Mouse (Mus musculus) heart, postnatal 10 days (tissue): ENCODE data around the gene Tspan8. TPM values are rescaled to one million over a fixed set of nuclear protein-coding genes. Genes with fewer than 3 reads are reported as not detected.
"Not testable (repeated sequence)": the region's sequence is repeated elsewhere in the genome, so short reads cannot be mapped to it uniquely, and the experiment has no call there.

Source experiments
- DNase-seq, 2 experiments: peaks; one replicate each; pipeline ENCODE4 v3.0.0; 2021
- intact Hi-C: fragments of 180-260 bp; cut with DNase I; formaldehyde crosslinking; loops from one replicate; pipeline ENCODE4 v1.15.1; 2025
- total RNA-seq, 2 experiments: library from RNA; stranded (reverse); gene quantifications; 2 replicates each; pipeline ENCODE4 v1.2.3; 2021

Tspan8 gene
- 1 to 10 TPM; 2.6 to 3.4 TPM for total RNA-seq

- intact Hi-C loops, result no loop called here
- no peak for DNase-seq
These were observed at the start of gene Tspan8 for GRCm38 (mm10) chr10:115816511-115816910. TSS of gene Tspan8 (plus strand) at chr10:115816832.

- no peak for DNase-seq
- intact Hi-C loops, result no loop called here
These were observed 46.6 kb upstream of the Tspan8 start for GRCm38 (mm10) chr10:115770032-115770431.

- peak; percentile 47 to 53 for DNase-seq
- intact Hi-C loops, result no loop called here
These were observed 42.2 kb upstream of the Tspan8 start for GRCm38 (mm10) chr10:115774451-115774850.

GRCm38 (mm10) chr10:115775945-115776905, 40.4 kb upstream of the Tspan8 start:
- DNase-seq, result peak; percentile 4 to 14
- intact Hi-C loops, result no loop called here

GRCm38 (mm10) chr10:115777366-115777765, 39.3 kb upstream of the Tspan8 start:
- DNase-seq, result no peak
- intact Hi-C loops, result no loop called here

- DNase-seq, result peak in 1 of 2 experiments; percentile 9
These were observed 38.0 kb upstream of the Tspan8 start for GRCm38 (mm10) chr10:115778624-115779023.

GRCm38 (mm10) chr10:115780239-115781016, 36.2 kb upstream of the Tspan8 start:
- DNase-seq, result no peak
- intact Hi-C loops, result no loop called here

More at GRCm38 (mm10) chr10:115778624-115779023, 38.0 kb upstream of the Tspan8 start:
- intact Hi-C loops, result no loop called here

- DNase-seq, result no peak
- intact Hi-C loops, result no loop called here
These were observed 33.4 kb upstream of the Tspan8 start for GRCm38 (mm10) chr10:115783232-115783631.

- intact Hi-C loops, result no loop called here
- DNase-seq, result no peak
These were observed 25.8 kb upstream of the Tspan8 start for GRCm38 (mm10) chr10:115790788-115791187.

GRCm38 (mm10) chr10:115796072-115796788, 20.4 kb upstream of the Tspan8 start:
- no peak for DNase-seq
- intact Hi-C loops, result no loop called here

GRCm38 (mm10) chr10:115801464-115801863, 15.2 kb upstream of the Tspan8 start:
- DNase-seq, result peak; percentile 7 to 16
- intact Hi-C loops, result no loop called here

GRCm38 (mm10) chr10:115803013-115803412, 13.6 kb upstream of the Tspan8 start:
- intact Hi-C loops, result not testable (repeated sequence)

GRCm38 (mm10) chr10:115803765-115804164, 12.9 kb upstream of the Tspan8 start:
- DNase-seq, result no peak
- intact Hi-C loops, result no loop called here

More at GRCm38 (mm10) chr10:115803013-115803412, 13.6 kb upstream of the Tspan8 start:
- not testable (repeated sequence) for DNase-seq

- no peak for DNase-seq
- intact Hi-C loops, result no loop called here
These were observed 10.6 kb upstream of the Tspan8 start for GRCm38 (mm10) chr10:115805987-115806386.

GRCm38 (mm10) chr10:115809169-115809568, 7.5 kb upstream of the Tspan8 start:
- intact Hi-C loops, result no loop called here
- DNase-seq, result no peak

- intact Hi-C loops, result no loop called here
- no peak for DNase-seq
These were observed 5.1 kb upstream of the Tspan8 start for GRCm38 (mm10) chr10:115811519-115811918.

GRCm38 (mm10) chr10:115814878-115815277, 1.8 kb upstream of the Tspan8 start:
- intact Hi-C loops, result no loop called here

GRCm38 (mm10) chr10:115817056-115817724, 558 bp downstream of the Tspan8 start:
- intact Hi-C loops, result no loop called here
- no peak for DNase-seq

More at GRCm38 (mm10) chr10:115814878-115815277, 1.8 kb upstream of the Tspan8 start:
- DNase-seq, result no peak

- intact Hi-C loops, result no loop called here
- DNase-seq, result no peak
These were observed 8.7 kb downstream of the Tspan8 start for GRCm38 (mm10) chr10:115825289-115825688.

GRCm38 (mm10) chr10:115828872-115829271, 12.2 kb downstream of the Tspan8 start:
- DNase-seq, result no peak
- intact Hi-C loops, result no loop called here
